ENCODE assay signal across 24 mouse cellular contexts in the genomic region with DNA sequence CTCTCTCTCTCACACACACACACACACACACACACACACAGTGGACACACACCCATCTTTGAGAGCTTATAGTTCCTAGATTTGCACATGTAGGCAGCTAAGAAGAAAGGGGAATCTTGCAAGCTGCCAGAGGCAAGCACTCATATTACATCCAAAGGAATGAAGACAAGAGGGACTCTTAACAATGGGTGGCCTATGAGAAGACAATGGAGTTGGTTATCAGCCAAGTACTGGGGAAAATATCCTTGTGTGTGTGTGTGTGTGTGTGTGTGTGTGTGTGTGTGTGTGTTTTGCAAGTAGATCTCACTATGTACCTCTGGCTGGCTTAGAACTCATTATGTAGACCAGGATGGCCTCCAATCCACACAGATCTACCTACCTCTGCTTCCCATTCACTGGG.
DNase-seq lines count a peak whose midpoint lies in the region; ATAC-seq lines count a peak whose summit lies in the region.
"Had no signal": no experiment of that assay in that cellular context is flagged by ENCODE, and none has a peak within 500 bp of the region (broad histone marks: within the 10 kb centered on the region; RNA-seq: fewer than 3 reads in every experiment).

No protein-coding gene starts in this region.

- H3K9me3 ChIP-seq in embryonic facial prominence, embryonic 14.5 days (ENCODE audit: control insufficient read depth, low read length) = 0 out of 2 replicates have a peak, but pooled peaks cover 4% of the 10 kb centered on the region
- 0 out of 2 replicates have a peak, but pooled peaks cover 8% of the 10 kb centered on the region for H3K9me3 ChIP-seq in embryonic facial prominence, embryonic 10.5 days
- H3K9me3 ChIP-seq in hindbrain, embryonic 14.5 days (ENCODE audit: control insufficient read depth, low read length) = no peaks in the 10 kb centered on the region
- H3K9me3 ChIP-seq: G1E had no signal

- peak; percentile 31 for DNase-seq in embryonic facial prominence, embryonic 14.5 days (ENCODE audit: low spot score)
- DNase-seq in embryonic facial prominence, embryonic 10.5 days (ENCODE audit: low spot score) = no peak
- peak; percentile 60 for DNase-seq in retina, postnatal 1 day
- DNase-seq in retina, embryonic 14.5 days (ENCODE audit: low spot score) = no peak
- peak; percentile 56 for DNase-seq in Muller cell, postnatal 12 days (ENCODE audit: inconsistent ontology term)
- DNase-seq in brain, adult 2 months (ENCODE audit: low read depth, low spot score) = peak; percentile 24
- DNase-seq in testis, postnatal 10 days (ENCODE audit: low spot score) = no peak
- no peak for DNase-seq in hindbrain, embryonic 14.5 days (ENCODE audit: low spot score)
- DNase-seq: adrenal gland, adult 2 months; adrenal gland, adult 8-10 months; adrenal gland, postnatal 10 days; adrenal gland, postnatal 14 days; adrenal gland, postnatal 25 days; adrenal gland, postnatal 36 days; B cell, adult 2 months; cerebellum, adult 11 months; cerebellum, adult 11-12 months; cerebellum, adult 18-20 months; cerebellum, adult 2 months had no signal

- H3K4me1 ChIP-seq in embryonic facial prominence, embryonic 14.5 days (ENCODE audit: control insufficient read depth, insufficient read depth, low read length) = no peaks in the 10 kb centered on the region
- H3K4me1 ChIP-seq in embryonic facial prominence, embryonic 10.5 days = no peaks in the 10 kb centered on the region
- no peaks in the 10 kb centered on the region for H3K4me1 ChIP-seq in hindbrain, embryonic 14.5 days (replicated peaks; ENCODE audit: control insufficient read depth, insufficient read depth, low read length)

- no peak overlapping the region for H3K4me2 ChIP-seq in embryonic facial prominence, embryonic 14.5 days (ENCODE audit: low read depth, low read length)
- H3K4me2 ChIP-seq in hindbrain, embryonic 14.5 days (replicated peaks) = no peak overlapping the region

- no peak overlapping the region for H3K27ac ChIP-seq in embryonic facial prominence, embryonic 14.5 days (replicated peaks; ENCODE audit: low read depth, low read length)
- H3K27ac ChIP-seq in embryonic facial prominence, embryonic 10.5 days (replicated peaks) = no peak overlapping the region
- H3K27ac ChIP-seq in hindbrain, embryonic 14.5 days = no peak overlapping the region

- H3K36me3 ChIP-seq in embryonic facial prominence, embryonic 14.5 days (ENCODE audit: control insufficient read depth, insufficient read depth, low read length) = no peaks in the 10 kb centered on the region
- no peaks in the 10 kb centered on the region for H3K36me3 ChIP-seq in embryonic facial prominence, embryonic 10.5 days (replicated peaks)
- H3K36me3 ChIP-seq in hindbrain, embryonic 14.5 days (replicated peaks; ENCODE audit: control insufficient read depth, insufficient read depth) = no peaks in the 10 kb centered on the region
- H3K36me3 ChIP-seq: G1E had no signal

- H3K9ac ChIP-seq in embryonic facial prominence, embryonic 14.5 days (ENCODE audit: low read depth, low read length) = no peak overlapping the region
- no peak overlapping the region for H3K9ac ChIP-seq in hindbrain, embryonic 14.5 days

- no peaks in the 10 kb centered on the region for H3K27me3 ChIP-seq in embryonic facial prominence, embryonic 14.5 days (replicated peaks; ENCODE audit: control insufficient read depth, insufficient read depth, low read length)
- H3K27me3 ChIP-seq in embryonic facial prominence, embryonic 10.5 days (replicated peaks; ENCODE audit: low read depth, poor library complexity, severe bottlenecking) = no peaks in the 10 kb centered on the region
- no peaks in the 10 kb centered on the region for H3K27me3 ChIP-seq in hindbrain, embryonic 14.5 days (ENCODE audit: control insufficient read depth, insufficient read depth, low read length)
- H3K27me3 ChIP-seq: CH12.LX, Patski had no signal

- ATAC-seq in embryonic facial prominence, embryonic 14.5 days (ENCODE audit: low read depth) = peak; percentile 18; the same call in 1 of the 2 replicates
- ATAC-seq in hindbrain, embryonic 14.5 days (ENCODE audit: low FRiP score) = no peak
- ATAC-seq: activated CD4-positive, CD25-positive, alpha-beta regulatory T cell, adult 4 months; CD4-positive, CD25-positive, alpha-beta regulatory T cell, adult 4 months had no signal

- no peak overlapping the region for H3K4me3 ChIP-seq in embryonic facial prominence, embryonic 14.5 days (ENCODE audit: low read depth, low read length)
- H3K4me3 ChIP-seq in embryonic facial prominence, embryonic 10.5 days = no peak overlapping the region
- H3K4me3 ChIP-seq in hindbrain, embryonic 14.5 days (replicated peaks; ENCODE audit: low read length) = no peak overlapping the region

Comparison
In these comparisons a context has a peak if more than half of its experiments do, and no peak if none do; other contexts are left out.
1. DNase-seq: peak in embryonic facial prominence, embryonic 14.5 days (single experiment), retina, postnatal 1 day (single experiment), Muller cell, postnatal 12 days (single experiment) and brain, adult 2 months (single experiment); none in embryonic facial prominence, embryonic 10.5 days (single experiment), retina, embryonic 14.5 days (single experiment), testis, postnatal 10 days (single experiment) and hindbrain, embryonic 14.5 days (single experiment).